Mouse (Mus musculus): Measurements from ENCODE around the gene 2310022B05Rik. TPM values are rescaled to one million over a fixed set of nuclear protein-coding genes. Genes with fewer than 3 reads are reported as not detected.

2310022B05Rik gene
- polyA plus RNA-seq, 1 experiment = 47.9 TPM

GRCm38 (mm10) chr8:124695424-124696100, 32.4 kb upstream of the 2310022B05Rik start:
- 92% methylated on average over 22 of the region's 22 CpGs for WGBS
- no peak overlapping the region for H3K4me3 ChIP-seq (ENCODE audit: insufficient read depth, low read depth, low read length)
- TF ChIP-seq CTCF (conservative IDR thresholded peaks at IDR 0.05; ENCODE audit: insufficient read depth, insufficient read length, low read depth, low read length) (no peak), POLR2A (IDR thresholded peaks at IDR 0.05; ENCODE audit: low read depth, low read length) (no peak)
- no peaks in the 10 kb centered on the region for H3K27me3 ChIP-seq (replicated peaks; ENCODE audit: control insufficient read depth, insufficient read depth, low read length)
- no peaks in the 10 kb centered on the region for H3K4me1 ChIP-seq (ENCODE audit: control insufficient read depth, insufficient read depth, low read length)
- no peak for DNase-seq
- H3K36me3 ChIP-seq (ENCODE audit: control insufficient read depth, insufficient read depth, low read length) = no peaks in the 10 kb centered on the region
- H3K27ac ChIP-seq (ENCODE audit: insufficient read depth, low read depth, low read length) = no peak overlapping the region

- H3K4me1 ChIP-seq (ENCODE audit: control insufficient read depth, insufficient read depth, low read length) = no peaks in the 10 kb centered on the region
- TF ChIP-seq POLR2A (IDR thresholded peaks at IDR 0.05; ENCODE audit: low read depth, low read length) = no peak
- H3K27ac ChIP-seq (ENCODE audit: insufficient read depth, low read depth, low read length) = no peak overlapping the region
- no peak for DNase-seq
- no peaks in the 10 kb centered on the region for H3K36me3 ChIP-seq (ENCODE audit: control insufficient read depth, insufficient read depth, low read length)
- WGBS = 93% methylated on average over 4 of the region's 4 CpGs
- H3K27me3 ChIP-seq (replicated peaks; ENCODE audit: control insufficient read depth, insufficient read depth, low read length) = no peaks in the 10 kb centered on the region
- H3K4me3 ChIP-seq (ENCODE audit: insufficient read depth, low read depth, low read length) = no peak overlapping the region
Measured at GRCm38 (mm10) chr8:124691706-124692105, 28.5 kb upstream of the 2310022B05Rik start.

- 76% methylated on average over 13 of the region's 13 CpGs for WGBS
- TF ChIP-seq CTCF (conservative IDR thresholded peaks at IDR 0.05; ENCODE audit: insufficient read depth, insufficient read length, low read depth, low read length) (no peak), POLR2A (IDR thresholded peaks at IDR 0.05; ENCODE audit: low read depth, low read length) (no peak)
- Histone ChIP-seq H3K36me3 (ENCODE audit: control insufficient read depth, insufficient read depth, low read length) (no peaks in the 10 kb centered on the region), H3K4me1 (ENCODE audit: control insufficient read depth, insufficient read depth, low read length) (no peaks in the 10 kb centered on the region), H3K27ac (ENCODE audit: insufficient read depth, low read depth, low read length) (no peak overlapping the region), H3K27me3 (replicated peaks; ENCODE audit: control insufficient read depth, insufficient read depth, low read length) (no peaks in the 10 kb centered on the region), H3K4me3 (ENCODE audit: insufficient read depth, low read depth, low read length) (no peak overlapping the region)
- DNase-seq = no peak
Measured at GRCm38 (mm10) chr8:124688899-124689298, 25.7 kb upstream of the 2310022B05Rik start.

- 88% methylated on average over 10 of the region's 10 CpGs for WGBS
- TF ChIP-seq POLR2A (IDR thresholded peaks at IDR 0.05; ENCODE audit: low read depth, low read length) (no peak), CTCF (conservative IDR thresholded peaks at IDR 0.05; ENCODE audit: insufficient read depth, insufficient read length, low read depth, low read length) (no peak)
- Histone ChIP-seq H3K36me3 (ENCODE audit: control insufficient read depth, insufficient read depth, low read length) (no peaks in the 10 kb centered on the region), H3K4me1 (ENCODE audit: control insufficient read depth, insufficient read depth, low read length) (no peaks in the 10 kb centered on the region), H3K27me3 (replicated peaks; ENCODE audit: control insufficient read depth, insufficient read depth, low read length) (no peaks in the 10 kb centered on the region), H3K4me3 (ENCODE audit: insufficient read depth, low read depth, low read length) (no peak overlapping the region), H3K27ac (ENCODE audit: insufficient read depth, low read depth, low read length) (no peak overlapping the region)
- DNase-seq = no peak
Measured at GRCm38 (mm10) chr8:124682218-124682617, 19.0 kb upstream of the 2310022B05Rik start.

GRCm38 (mm10) chr8:124681792-124682157, 18.6 kb upstream of the 2310022B05Rik start:
- H3K4me1 ChIP-seq (ENCODE audit: control insufficient read depth, insufficient read depth, low read length) = no peaks in the 10 kb centered on the region
- no peaks in the 10 kb centered on the region for H3K27me3 ChIP-seq (replicated peaks; ENCODE audit: control insufficient read depth, insufficient read depth, low read length)
- TF ChIP-seq POLR2A (IDR thresholded peaks at IDR 0.05; ENCODE audit: low read depth, low read length) = no peak
- TF ChIP-seq CTCF (conservative IDR thresholded peaks at IDR 0.05; ENCODE audit: insufficient read depth, insufficient read length, low read depth, low read length) = no peak
- H3K27ac ChIP-seq (ENCODE audit: insufficient read depth, low read depth, low read length) = no peak overlapping the region
- 82% methylated on average over 10 of the region's 10 CpGs for WGBS
- DNase-seq = no peak
- H3K4me3 ChIP-seq (ENCODE audit: insufficient read depth, low read depth, low read length) = no peak overlapping the region
- no peaks in the 10 kb centered on the region for H3K36me3 ChIP-seq (ENCODE audit: control insufficient read depth, insufficient read depth, low read length)

GRCm38 (mm10) chr8:124681077-124681791, 18.1 kb upstream of the 2310022B05Rik start:
- Histone ChIP-seq H3K4me1 (ENCODE audit: control insufficient read depth, insufficient read depth, low read length) (no peaks in the 10 kb centered on the region), H3K4me3 (ENCODE audit: insufficient read depth, low read depth, low read length) (no peak overlapping the region), H3K27ac (ENCODE audit: insufficient read depth, low read depth, low read length) (no peak overlapping the region), H3K27me3 (replicated peaks; ENCODE audit: control insufficient read depth, insufficient read depth, low read length) (no peaks in the 10 kb centered on the region), H3K36me3 (ENCODE audit: control insufficient read depth, insufficient read depth, low read length) (no peaks in the 10 kb centered on the region)
- TF ChIP-seq POLR2A (IDR thresholded peaks at IDR 0.05; ENCODE audit: low read depth, low read length) (no peak), CTCF (conservative IDR thresholded peaks at IDR 0.05; ENCODE audit: insufficient read depth, insufficient read length, low read depth, low read length) (no peak)
- no peak for DNase-seq
- WGBS = 91% methylated on average over 10 of the region's 10 CpGs

- WGBS = 87% methylated on average over 13 of the region's 13 CpGs
- Histone ChIP-seq H3K4me1 (ENCODE audit: control insufficient read depth, insufficient read depth, low read length) (no peaks in the 10 kb centered on the region), H3K27me3 (replicated peaks; ENCODE audit: control insufficient read depth, insufficient read depth, low read length) (no peaks in the 10 kb centered on the region), H3K4me3 (ENCODE audit: insufficient read depth, low read depth, low read length) (no peak overlapping the region), H3K36me3 (ENCODE audit: control insufficient read depth, insufficient read depth, low read length) (no peaks in the 10 kb centered on the region), H3K27ac (ENCODE audit: insufficient read depth, low read depth, low read length) (no peak overlapping the region)
- no peak for TF ChIP-seq POLR2A (IDR thresholded peaks at IDR 0.05; ENCODE audit: low read depth, low read length)
- no peak for TF ChIP-seq CTCF (conservative IDR thresholded peaks at IDR 0.05; ENCODE audit: insufficient read depth, insufficient read length, low read depth, low read length)
- no peak for DNase-seq
Measured at GRCm38 (mm10) chr8:124678246-124678645, 15.1 kb upstream of the 2310022B05Rik start.

Measured in kidney, adult 2 months (tissue).